Mouse (Mus musculus): Measurements from ENCODE around the gene Babam2.

Babam2 gene

GRCm38 (mm10) chr5:32058481-32059253 lies 361.2 kb downstream of the Babam2 start:
- DNase-seq = no peak

- DNase-seq = no peak
These were observed 361.8 kb downstream of the Babam2 start for GRCm38 (mm10) chr5:32059254-32059796.

- no peak for DNase-seq
These were observed 363.0 kb downstream of the Babam2 start for GRCm38 (mm10) chr5:32060485-32060884.

GRCm38 (mm10) chr5:32061854-32062253 lies 364.4 kb downstream of the Babam2 start:
- no peak for DNase-seq

- DNase-seq = no peak
These were observed 367.0 kb downstream of the Babam2 start for GRCm38 (mm10) chr5:32064341-32065105.

- no peak for DNase-seq
These were observed 368.7 kb downstream of the Babam2 start for GRCm38 (mm10) chr5:32066015-32066734.

- no peak for DNase-seq
These were observed 369.4 kb downstream of the Babam2 start for GRCm38 (mm10) chr5:32066839-32067238.

- no peak for DNase-seq
These were observed 371.1 kb downstream of the Babam2 start for GRCm38 (mm10) chr5:32068616-32069015.

- DNase-seq = no peak
These were observed 371.6 kb downstream of the Babam2 start for GRCm38 (mm10) chr5:32069096-32069495.

GRCm38 (mm10) chr5:32069566-32070169 lies 372.2 kb downstream of the Babam2 start:
- no peak for DNase-seq

GRCm38 (mm10) chr5:32070781-32071180 lies 373.3 kb downstream of the Babam2 start:
- no peak for DNase-seq

- DNase-seq = no peak
These were observed 373.8 kb downstream of the Babam2 start for GRCm38 (mm10) chr5:32071314-32071713.

GRCm38 (mm10) chr5:32071824-32072223 lies 374.3 kb downstream of the Babam2 start:
- DNase-seq = no peak

- DNase-seq = no peak
These were observed 375.4 kb downstream of the Babam2 start for GRCm38 (mm10) chr5:32072877-32073276.

- no peak for DNase-seq
These were observed 376.6 kb downstream of the Babam2 start for GRCm38 (mm10) chr5:32074053-32074452.

- no peak for DNase-seq
These were observed 379.7 kb downstream of the Babam2 start for GRCm38 (mm10) chr5:32077139-32077538.

- DNase-seq = no peak
These were observed 381.5 kb downstream of the Babam2 start for GRCm38 (mm10) chr5:32078986-32079385.

- no peak for DNase-seq
These were observed 383.2 kb downstream of the Babam2 start for GRCm38 (mm10) chr5:32080490-32081219.

GRCm38 (mm10) chr5:32084401-32084804 lies 386.9 kb downstream of the Babam2 start:
- no peak for DNase-seq

GRCm38 (mm10) chr5:32085566-32085965 lies 388.1 kb downstream of the Babam2 start:
- no peak for DNase-seq

- DNase-seq = no peak
These were observed 388.5 kb downstream of the Babam2 start for GRCm38 (mm10) chr5:32085971-32086370.

GRCm38 (mm10) chr5:32086526-32087090 lies 389.1 kb downstream of the Babam2 start:
- DNase-seq = no peak

All from thymus, postnatal 14 days (tissue).